Mouse (Mus musculus) 3T3-L1 (cell line): ENCODE measurements around the gene C2.
"Not testable (repeated sequence)": the region's sequence is repeated elsewhere in the genome, so short reads cannot be mapped to it uniquely, and the experiment has no call there.

Experiments
- DNase-seq: peaks from one replicate; pipeline ENCODE4 v3.0.0-alpha.2; 2015; ENCODE audit warnings: low read depth, low spot score

Gene C2

GRCm38 (mm10) chr17:34836155-34836855 is 61.8 kb downstream of the C2 start:
- DNase-seq = no peak

- not testable (repeated sequence) for DNase-seq
Measured at GRCm38 (mm10) chr17:34830776-34831175, 67.3 kb downstream of the C2 start.

GRCm38 (mm10) chr17:34814818-34815370 is 83.2 kb downstream of the C2 start:
- DNase-seq = no peak

GRCm38 (mm10) chr17:34813747-34814146 is 84.3 kb downstream of the C2 start:
- peak; percentile 24 for DNase-seq
